Mouse (Mus musculus): ENCODE results near the gene Ddx5.

GRCm38 (mm10) chr11:106824403-106824802 lies 35.4 kb upstream of the Ddx5 start:
- TF ChIP-seq CTCF (IDR thresholded peaks at IDR 0.05; ENCODE audit: control insufficient read depth, insufficient read depth, insufficient replicate concordance, low read depth, low read length): no peak
- TF ChIP-seq POLR2A (IDR thresholded peaks at IDR 0.05; ENCODE audit: control insufficient read depth, low read depth, low read length): no peak

All from testis, adult 2 months (tissue).